Mouse (Mus musculus) effector memory CD4-positive, alpha-beta T cell, adult 7 months (primary cell): ENCODE data around the gene Eme1. TPM values are rescaled to one million over a fixed set of nuclear protein-coding genes. Genes with fewer than 3 reads are reported as not detected.

Source experiments
- polyA plus RNA-seq: library from polyadenylated mRNA; unstranded; fragments of 100-300 nt; shearing (Covaris generic); gene quantifications from one replicate; pipeline ENCODE4 v1.2.1, GENCODE M21; 2017

The Eme1 gene
- polyA plus RNA-seq: 0.82 TPM

GRCm38 (mm10) chr11:94653663-94654436, at the start of gene Eme1, which contains the start of gene Mrpl27:
Gene Eme1, minus strand, starts transcription at chr11:94653964.
Gene Mrpl27, plus strand, starts transcription at chr11:94653767.

DNA sequence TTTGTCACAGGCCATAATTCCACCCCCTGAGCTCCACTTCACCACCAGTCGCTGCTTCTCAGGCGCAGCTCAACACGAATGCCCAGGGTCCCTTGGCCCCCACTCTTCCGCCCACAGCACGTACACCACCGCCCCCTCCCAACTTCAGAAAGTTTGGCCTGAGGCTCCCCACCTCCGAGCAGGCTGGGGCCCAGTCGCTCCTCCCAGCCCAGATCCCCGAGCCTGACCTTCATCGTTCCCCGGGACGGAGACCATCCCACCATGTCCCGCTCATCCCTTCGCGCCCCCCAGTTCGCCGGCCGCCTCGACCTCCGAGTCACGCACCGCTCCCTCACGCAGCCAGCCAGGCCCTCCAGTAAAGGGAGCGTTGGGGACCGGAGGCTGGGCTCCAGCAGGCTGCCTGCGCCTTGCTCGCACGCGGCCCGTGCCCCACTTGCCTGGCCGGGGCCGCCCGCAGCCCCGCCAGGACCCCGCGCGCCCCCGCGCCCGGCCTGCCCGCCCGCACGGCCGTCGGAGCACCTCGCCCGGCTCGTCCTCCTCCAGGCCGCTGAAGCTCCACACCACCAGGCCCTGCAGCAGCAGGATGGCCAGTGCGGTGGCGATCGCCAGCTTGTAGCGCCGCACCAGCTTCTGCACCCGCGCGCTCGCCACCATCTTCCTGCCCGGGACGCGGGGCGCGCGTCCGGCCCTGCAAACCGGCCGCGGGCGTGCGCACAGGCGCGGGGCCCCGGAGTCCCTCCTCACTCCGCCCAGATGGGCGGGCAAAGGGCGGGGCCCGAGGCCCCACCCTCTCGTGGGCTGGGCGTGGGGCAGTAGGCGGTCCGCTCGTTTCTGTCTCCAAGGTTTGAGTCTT, 23.2 kb upstream of the Eme1 start, which contains the start of gene Xylt2:
Gene Xylt2 (minus strand): TSS at position 762 of the 853 bp plus-strand sequence.

GRCm38 (mm10) chr11:94629199-94629883, 24.4 kb downstream of the Eme1 start, which contains the start of gene Lrrc59:
Gene Lrrc59, plus strand, starts transcription at chr11:94629767.

DNA sequence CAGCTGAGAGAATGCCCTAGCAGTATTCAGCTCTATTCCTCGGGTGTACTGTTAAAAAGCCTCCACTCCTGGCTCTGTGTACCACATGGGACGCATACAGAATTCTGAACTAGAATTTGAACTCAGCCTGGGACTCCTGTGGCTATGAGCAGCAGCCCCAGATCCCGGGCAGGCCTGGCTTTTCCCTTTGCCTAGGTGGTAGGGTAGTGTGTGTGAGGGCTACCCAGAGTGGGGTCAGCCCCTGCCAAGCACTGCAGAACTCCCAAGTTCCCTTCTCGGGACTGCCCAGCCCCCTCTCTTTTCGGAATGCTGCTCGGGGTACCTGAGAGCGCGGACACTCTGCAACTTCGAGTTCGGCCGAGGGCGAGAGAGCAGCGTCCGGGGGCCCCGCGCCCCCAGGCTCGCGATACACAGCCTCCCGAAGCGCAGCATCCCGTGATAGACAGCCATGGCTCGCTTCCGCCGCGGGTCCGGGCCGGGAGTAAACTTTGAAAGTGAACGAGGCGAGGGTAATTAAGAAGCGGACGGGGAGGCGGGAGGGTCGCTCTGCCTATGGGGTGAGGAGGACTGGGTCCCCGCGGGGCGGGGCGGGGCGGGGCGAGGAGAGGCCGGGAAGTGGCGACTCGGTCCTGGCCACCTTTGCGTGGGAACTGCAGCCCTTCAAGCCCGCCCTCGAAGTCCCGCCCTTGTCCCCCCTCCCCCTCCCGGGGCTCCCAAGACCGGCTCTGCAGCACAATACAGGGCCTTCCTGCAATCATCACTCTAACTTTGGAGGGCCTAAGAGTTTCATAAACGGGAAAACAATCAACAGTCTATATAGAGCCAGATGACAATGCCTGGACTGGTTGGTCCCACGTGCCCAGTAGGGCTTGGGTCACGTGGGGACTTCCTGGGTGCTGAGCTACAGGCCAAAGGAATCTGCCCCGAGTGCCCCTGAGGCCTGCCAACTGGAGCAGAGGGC, 52.2 kb downstream of the Eme1 start, which contains the start of gene Acsf2:
Gene Acsf2 (minus strand): TSS at position 551 of the 961 bp plus-strand sequence.

Other genes starting within 250 kb of the Eme1 start
- gene Cacna1g, start 179.8 kb downstream of the Eme1 start, polyA plus RNA-seq: 0.07 TPM
- not detected for gene Spata20, start 167.8 kb downstream of the Eme1 start, polyA plus RNA-seq
- not detected for gene Epn3, start 154.0 kb downstream of the Eme1 start, polyA plus RNA-seq
- gene Mycbpap, start 132.2 kb downstream of the Eme1 start, polyA plus RNA-seq: not detected
- 1.4 TPM for gene Rsad1, start 104.7 kb downstream of the Eme1 start, polyA plus RNA-seq
- 0.30 TPM for gene Chad, start 88.9 kb downstream of the Eme1 start, polyA plus RNA-seq
- 8.7 TPM for gene Acsf2, start 52.1 kb downstream of the Eme1 start, polyA plus RNA-seq
- 89.6 TPM for gene Lrrc59, start 24.2 kb downstream of the Eme1 start, polyA plus RNA-seq
- 34.1 TPM for gene Mrpl27, start 197 bp downstream of the Eme1 start, polyA plus RNA-seq
- 50.4 TPM for gene Xylt2, start 23.6 kb upstream of the Eme1 start, polyA plus RNA-seq
- gene Gm11541, start 50.5 kb upstream of the Eme1 start, polyA plus RNA-seq: not detected
- not detected for gene Cdc34b, start 87.8 kb upstream of the Eme1 start, polyA plus RNA-seq
- not detected for gene Tmem92, start 128.7 kb upstream of the Eme1 start, polyA plus RNA-seq